Mouse (Mus musculus) ES-Bruce4 (cell line): Measurements from ENCODE around the gene Gspt1. TPM values are rescaled to one million over a fixed set of nuclear protein-coding genes. Genes with fewer than 3 reads are reported as not detected.

Source experiments
- H3K27ac ChIP-seq: 2 replicates; pipeline ENCODE4 v1.5.1; 2012; ENCODE audit warnings: low read length, inconsistent platforms; ENCODE audit not compliant: insufficient read depth
- H3K27me3 ChIP-seq: 2 replicates; pipeline ENCODE4 v1.6.1; 2012; ENCODE audit warnings: mild to moderate bottlenecking, low read length, inconsistent platforms; ENCODE audit not compliant: control insufficient read depth, poor library complexity, insufficient read depth, severe bottlenecking
- H3K36me3 ChIP-seq: 2 replicates; pipeline ENCODE4 v1.6.1; 2012; ENCODE audit warnings: inconsistent platforms, mild to moderate bottlenecking, low read length, moderate library complexity; ENCODE audit not compliant: control insufficient read depth, poor library complexity, insufficient read depth, severe bottlenecking
- H3K4me1 ChIP-seq: one replicate; pipeline ENCODE4 v1.8.1; 2011; ENCODE audit warnings: low read length; ENCODE audit not compliant: control insufficient read depth, insufficient read depth
- H3K4me3 ChIP-seq: 2 replicates; pipeline ENCODE4 v1.5.1; 2011; ENCODE audit warnings: low read depth, mild to moderate bottlenecking, low read length
- H3K9ac ChIP-seq: 2 replicates; pipeline ENCODE4 v1.6.1; 2012; ENCODE audit warnings: low read depth, mild to moderate bottlenecking, inconsistent platforms; ENCODE audit not compliant: poor library complexity, severe bottlenecking
- H3K9me3 ChIP-seq: replicated peaks from 2 replicates; pipeline ENCODE4 v1.6.1; 2012; ENCODE audit warnings: mild to moderate bottlenecking, low read length, inconsistent platforms; ENCODE audit not compliant: control insufficient read depth, poor library complexity, insufficient read depth, severe bottlenecking
- CTCF ChIP-seq: IDR thresholded peaks from one replicate; pipeline ENCODE4 v1.8.1; 2011; ENCODE audit warnings: low read depth, low read length
- EP300 ChIP-seq: IDR thresholded peaks from 2 replicates; pipeline ENCODE4 v1.6.1; 2011; ENCODE audit warnings: low read depth, low read length; ENCODE audit not compliant: insufficient read depth
- POLR2A ChIP-seq: IDR thresholded peaks from one replicate; pipeline ENCODE4 v1.8.1; 2011; ENCODE audit warnings: low read length; ENCODE audit not compliant: insufficient read depth
- polyA plus RNA-seq: library from polyadenylated mRNA; stranded (reverse); fragments of >200 nt; gene quantifications from 2 replicates; pipeline ENCODE4 v1.2.4, GENCODE M21; 2011; ENCODE audit warnings: low read depth; ENCODE audit not compliant: missing spikeins, insufficient read depth, insufficient read length

Gene Gspt1
- polyA plus RNA-seq, 1 experiment, result 290 TPM

DNA sequence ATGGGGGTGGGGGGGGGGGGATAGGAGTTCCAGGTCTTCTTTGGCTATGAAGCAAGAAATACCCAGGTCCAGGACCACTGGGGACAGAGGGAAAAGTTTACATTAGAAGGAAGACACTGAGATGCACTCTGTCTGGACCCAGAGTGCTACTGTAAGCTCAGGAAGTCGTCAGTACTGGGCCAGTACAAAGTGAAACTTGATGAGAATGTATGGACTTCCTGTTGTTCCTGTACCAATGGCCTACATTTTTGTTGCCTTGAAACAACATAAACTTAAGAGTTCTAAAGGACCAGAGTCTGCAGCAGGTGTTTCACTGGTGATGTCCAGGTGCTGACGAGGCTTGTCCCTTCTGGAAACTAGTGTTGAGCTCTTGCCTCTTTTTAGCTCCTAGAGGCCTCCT, 76.7 kb downstream of the Gspt1 start:
- Histone ChIP-seq H3K36me3 (no peaks in the 10 kb centered on the region), H3K9ac (no peak overlapping the region), H3K4me1 (no peaks in the 10 kb centered on the region), H3K27ac (no peak overlapping the region), H3K4me3 (no peak overlapping the region), H3K9me3 (no peaks in the 10 kb centered on the region), H3K27me3 (no peaks in the 10 kb centered on the region)
- TF ChIP-seq POLR2A (no peak), CTCF (no peak), EP300 (no peak)

DNA sequence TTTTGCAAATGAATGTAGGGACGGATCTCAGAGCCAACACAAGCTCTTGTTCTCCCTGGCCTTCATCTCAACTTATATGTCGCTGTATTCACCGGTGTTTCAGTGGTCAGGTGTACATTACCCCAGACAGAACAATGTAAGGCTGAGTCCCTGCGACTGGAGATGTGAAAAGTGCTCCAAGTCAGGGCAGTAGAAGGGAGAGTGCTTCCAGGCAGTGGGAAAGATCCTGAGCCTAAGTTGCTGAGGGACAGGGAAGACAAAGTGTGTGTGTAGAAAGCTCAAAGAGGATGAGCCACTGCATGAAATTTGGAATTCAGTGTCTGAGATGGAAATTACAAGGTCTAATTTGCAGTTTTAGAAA, 77.3 kb downstream of the Gspt1 start:
- TF ChIP-seq EP300 (no peak), CTCF (no peak), POLR2A (no peak)
- Histone ChIP-seq H3K27ac (no peak overlapping the region), H3K9ac (peak overlapping the region; percentile 79), H3K4me1 (no peaks in the 10 kb centered on the region), H3K4me3 (peak overlapping the region; percentile 67), H3K27me3 (no peaks in the 10 kb centered on the region), H3K36me3 (no peaks in the 10 kb centered on the region), H3K9me3 (no peaks in the 10 kb centered on the region)

DNA sequence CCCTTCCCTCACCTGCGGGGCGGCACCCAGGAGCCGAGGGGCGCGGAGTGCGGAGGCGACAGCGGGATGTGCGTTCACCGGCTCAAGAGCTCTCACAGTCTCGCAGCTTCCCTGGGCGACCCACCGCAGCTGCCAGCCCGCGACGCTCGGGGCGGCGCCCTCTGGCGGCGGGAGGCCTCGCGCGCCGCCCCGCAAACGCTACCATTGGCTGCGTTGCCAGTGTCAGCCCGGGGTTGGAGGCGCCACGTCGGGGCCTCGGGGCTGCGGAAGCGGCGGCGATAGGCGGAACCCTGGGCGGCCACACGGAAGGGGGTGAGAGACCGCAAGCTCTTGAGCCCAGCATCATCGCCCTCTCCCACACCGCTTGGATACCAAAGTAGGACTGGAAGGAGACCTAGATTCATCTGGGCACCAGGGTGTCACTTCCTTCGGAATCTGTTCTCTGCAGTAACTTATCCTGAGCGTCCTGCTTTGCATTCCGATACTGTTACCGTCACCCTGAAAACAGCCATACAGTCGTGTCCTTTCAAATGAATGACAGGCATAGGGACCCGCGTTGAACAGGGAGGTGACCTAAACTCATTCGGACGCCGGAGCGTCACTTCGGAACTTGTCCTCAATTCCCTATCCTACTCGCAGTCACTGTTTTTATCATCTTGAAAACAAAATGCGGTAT, 77.8 kb downstream of the Gspt1 start, which contains the start of gene Zc3h7a:
Zc3h7a (minus strand) TSS at position 186 of the 676 bp plus-strand sequence.
- H3K27me3 ChIP-seq, result no peaks in the 10 kb centered on the region
- H3K9me3 ChIP-seq, result no peaks in the 10 kb centered on the region
- H3K27ac ChIP-seq, result no peak within 1 kb of the TSS
- H3K36me3 ChIP-seq, result no peaks in the 10 kb centered on the region
- H3K4me1 ChIP-seq, result no peaks in the 10 kb centered on the region
- TF ChIP-seq EP300 (no peak), POLR2A (no peak), CTCF (peak; percentile 58)
- peak within 1 kb of the TSS; percentile 76 for H3K4me3 ChIP-seq
- H3K9ac ChIP-seq, result peak within 1 kb of the TSS; percentile 79

DNA sequence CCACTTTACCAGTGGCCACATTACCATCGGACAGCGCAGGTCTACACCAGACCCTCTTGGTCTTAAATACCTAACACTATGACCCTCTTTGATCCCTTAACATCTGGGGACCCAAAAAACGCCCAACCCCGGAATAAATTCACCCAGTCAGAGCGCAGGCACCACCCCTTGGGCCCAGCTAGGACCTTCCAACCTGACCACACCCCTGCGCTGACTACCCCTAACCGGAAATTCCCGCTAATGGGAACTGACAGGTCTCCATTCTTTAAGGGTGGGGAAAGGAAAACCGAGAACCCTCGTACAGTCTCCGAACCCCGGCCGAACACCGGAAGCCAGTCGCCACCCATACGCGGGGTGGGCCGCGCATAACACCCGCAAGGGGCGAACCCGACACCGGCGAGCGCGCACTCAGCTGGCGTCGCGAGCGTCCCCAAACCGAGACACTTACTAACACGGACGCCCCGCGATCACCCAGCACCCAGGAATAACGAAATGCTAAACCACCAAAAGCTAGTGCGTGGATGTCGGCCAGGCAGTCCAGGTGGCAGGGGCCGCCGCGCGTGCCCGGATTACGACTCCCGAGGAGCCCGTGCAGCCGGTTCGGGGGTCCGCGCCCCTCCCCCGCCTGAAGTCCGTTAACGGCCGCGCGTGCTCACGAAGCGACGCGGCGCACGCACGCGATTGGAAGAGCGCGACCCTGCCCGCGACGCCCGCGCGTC, 78.5 kb downstream of the Gspt1 start:
- no peaks in the 10 kb centered on the region for H3K36me3 ChIP-seq
- H3K27ac ChIP-seq, result no peak overlapping the region
- H3K4me1 ChIP-seq, result no peaks in the 10 kb centered on the region
- H3K4me3 ChIP-seq, result peak overlapping the region; percentile 76
- H3K9me3 ChIP-seq, result no peaks in the 10 kb centered on the region
- peak overlapping the region; percentile 79 for H3K9ac ChIP-seq
- TF ChIP-seq EP300, result no peak
- no peak for TF ChIP-seq CTCF
- TF ChIP-seq POLR2A, result no peak
- H3K27me3 ChIP-seq, result no peaks in the 10 kb centered on the region

DNA sequence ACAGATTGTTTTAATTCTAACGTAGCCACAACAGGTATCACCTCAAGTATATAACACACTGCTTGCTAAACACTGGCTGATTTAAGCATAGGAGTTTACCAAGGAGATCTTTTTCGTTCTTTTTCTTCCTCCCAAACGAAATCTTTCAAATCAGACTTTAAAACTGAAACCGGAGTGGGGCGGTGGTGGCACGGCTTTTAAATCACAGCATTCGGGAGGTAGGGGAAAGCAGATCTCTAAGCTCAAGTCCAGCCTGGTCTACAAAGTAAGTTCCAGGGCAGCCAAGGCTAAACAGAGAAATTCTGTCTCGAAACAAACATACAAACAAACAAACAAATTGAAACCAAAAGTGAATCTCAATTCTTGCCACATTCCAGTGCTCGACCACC, 79.0 kb downstream of the Gspt1 start:
- H3K4me1 ChIP-seq, result no peaks in the 10 kb centered on the region
- no peaks in the 10 kb centered on the region for H3K36me3 ChIP-seq
- H3K27ac ChIP-seq, result no peak overlapping the region
- TF ChIP-seq POLR2A (no peak), CTCF (no peak), EP300 (no peak)
- no peaks in the 10 kb centered on the region for H3K9me3 ChIP-seq
- H3K9ac ChIP-seq, result peak overlapping the region; percentile 20
- peak overlapping the region; percentile 76 for H3K4me3 ChIP-seq
- H3K27me3 ChIP-seq, result no peaks in the 10 kb centered on the region

DNA sequence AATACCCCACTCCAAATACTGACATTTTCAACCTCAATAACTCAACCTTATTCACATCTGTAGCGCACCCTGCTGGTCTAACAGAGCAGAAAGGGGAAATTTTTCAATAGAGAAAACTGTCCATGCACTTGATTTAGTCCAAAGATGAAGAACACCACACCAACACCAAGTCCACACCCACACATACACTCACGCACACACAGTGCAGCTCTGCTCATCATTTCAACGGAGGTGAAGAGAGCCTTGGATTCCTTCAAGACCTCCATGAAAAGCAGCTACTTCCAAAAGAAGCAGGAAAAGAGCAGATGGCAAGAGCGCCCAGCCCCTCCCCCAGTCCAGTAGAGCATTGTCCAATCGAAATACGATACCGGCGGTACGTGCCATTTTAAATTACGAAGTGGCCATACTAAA, 79.4 kb downstream of the Gspt1 start:
- no peaks in the 10 kb centered on the region for H3K9me3 ChIP-seq
- H3K27ac ChIP-seq, result no peak overlapping the region
- no peaks in the 10 kb centered on the region for H3K4me1 ChIP-seq
- H3K4me3 ChIP-seq, result peak overlapping the region; percentile 93
- peak overlapping the region; percentile 20; the same call in 1 of the 2 replicates for H3K9ac ChIP-seq
- TF ChIP-seq EP300 (no peak), CTCF (no peak), POLR2A (no peak)
- no peaks in the 10 kb centered on the region for H3K27me3 ChIP-seq
- no peaks in the 10 kb centered on the region for H3K36me3 ChIP-seq
